Mouse (Mus musculus) neural tube, embryonic 13.5 days (tissue): ENCODE measurements around the gene Metrn. TPM values are rescaled to one million over a fixed set of nuclear protein-coding genes. Genes with fewer than 3 reads are reported as not detected.
"Not testable (repeated sequence)": the region's sequence is repeated elsewhere in the genome, so short reads cannot be mapped to it uniquely, and the experiment has no call there.

Source experiments
- ATAC-seq: fragments of 200-750 bp; cut with Nextera tagmentation; 2 replicates; pipeline ENCODE4 v1.8.0; 2017; ENCODE audit warnings: low read depth, mild to moderate bottlenecking, moderate TSS enrichment, moderate library complexity
- H3K27ac ChIP-seq: fragments of 300-500 bp; sonication (generic); replicated peaks from 2 replicates; pipeline ENCODE4 v1.5.1; 2015; ENCODE audit warnings: moderate library complexity, mild to moderate bottlenecking, inconsistent platforms
- H3K27me3 ChIP-seq: fragments of 300-500 bp; sonication (generic); 2 replicates; pipeline ENCODE4 v1.6.1; 2015; ENCODE audit warnings: mild to moderate bottlenecking, inconsistent platforms
- H3K36me3 ChIP-seq: fragments of 300-500 bp; sonication (generic); 2 replicates; pipeline ENCODE4 v1.6.1; 2015; ENCODE audit warnings: mild to moderate bottlenecking, inconsistent platforms
- H3K4me1 ChIP-seq: fragments of 300-500 bp; sonication (generic); replicated peaks from 2 replicates; pipeline ENCODE4 v1.6.1; 2015; ENCODE audit warnings: inconsistent platforms
- H3K4me2 ChIP-seq: fragments of 300-500 bp; sonication (generic); 2 replicates; pipeline ENCODE4 v1.6.1; 2015; ENCODE audit warnings: inconsistent platforms, mild to moderate bottlenecking, moderate library complexity
- H3K4me3 ChIP-seq: fragments of 300-500 bp; sonication (generic); 2 replicates; pipeline ENCODE4 v1.5.1; 2015; ENCODE audit warnings: mild to moderate bottlenecking, inconsistent platforms
- H3K9ac ChIP-seq: fragments of 300-500 bp; sonication (generic); 2 replicates; pipeline ENCODE4 v1.6.1; 2015; ENCODE audit warnings: moderate library complexity, mild to moderate bottlenecking, inconsistent platforms
- H3K9me3 ChIP-seq: fragments of 300-500 bp; sonication (generic); 2 replicates; pipeline ENCODE4 v1.6.1; 2016; ENCODE audit warnings: inconsistent platforms
- WGBS: fragments of 180-500 bp; shearing (Covaris S2); methylation state at CpG from one replicate; pipeline ENCODE4 v1.1.7; 2015; 5-methylcytosine and 5-hydroxymethylcytosine counted together
- polyA plus RNA-seq: library from polyadenylated mRNA; unstranded; fragments of >200 nt; fragmentation: Nextera tagmentation; extraction: Ambion mirVana; gene quantifications from 2 replicates; pipeline ENCODE4 v1.2.1, GENCODE M21; 2015

Metrn gene
- polyA plus RNA-seq, 1 experiment from 2014 or later, result 58.7 TPM

- Histone ChIP-seq H3K4me1 (peaks cover 16% of the 10 kb centered on the region), H3K9me3 (no peaks in the 10 kb centered on the region), H3K9ac (no peak overlapping the region), H3K27me3 (peaks cover 39% of the 10 kb centered on the region), H3K36me3 (peaks cover 39% of the 10 kb centered on the region), H3K4me2 (no peak overlapping the region), H3K4me3 (no peak overlapping the region), H3K27ac (no peak overlapping the region)
- 88% methylated on average over 11 of the region's 11 CpGs for WGBS
- ATAC-seq, result no peak
Observed at GRCm38 (mm10) chr17:25817662-25818061, 20.7 kb upstream of the Metrn start.

GRCm38 (mm10) chr17:25813471-25813870 lies 16.5 kb upstream of the Metrn start:
- H3K4me2 ChIP-seq, result peak overlapping the region; percentile 47
- no peak overlapping the region; the same call in 1 of the 2 replicates for H3K27ac ChIP-seq
- H3K9ac ChIP-seq, result peak overlapping the region; percentile 53
- no peak for ATAC-seq
- peaks cover 26% of the 10 kb centered on the region for H3K36me3 ChIP-seq
- H3K4me3 ChIP-seq, result peak overlapping the region; percentile 21
- peaks cover 18% of the 10 kb centered on the region for H3K27me3 ChIP-seq
- H3K4me1 ChIP-seq, result peaks cover 47% of the 10 kb centered on the region
- no peaks in the 10 kb centered on the region for H3K9me3 ChIP-seq
- WGBS, result under 1% methylated on average over 20 of the region's 20 CpGs

GRCm38 (mm10) chr17:25810890-25811289 lies 14.0 kb upstream of the Metrn start:
- 81% methylated on average over 4 of the region's 4 CpGs for WGBS
- peak overlapping the region; percentile 91; the same call in 1 of the 2 replicates for H3K4me3 ChIP-seq
- H3K27me3 ChIP-seq, result peaks cover 5% of the 10 kb centered on the region; the same call in 1 of the 2 replicates
- no peak overlapping the region for H3K27ac ChIP-seq
- H3K9me3 ChIP-seq, result no peaks in the 10 kb centered on the region
- H3K36me3 ChIP-seq, result 0 out of 2 replicates have a peak, but pooled peaks cover 3% of the 10 kb centered on the region
- H3K9ac ChIP-seq, result peak overlapping the region; percentile 99
- ATAC-seq, result no peak
- H3K4me1 ChIP-seq, result peaks cover 53% of the 10 kb centered on the region
- H3K4me2 ChIP-seq, result peak overlapping the region; percentile 97

GRCm38 (mm10) chr17:25809606-25810340 lies 12.8 kb upstream of the Metrn start:
- Histone ChIP-seq H3K4me1 (peaks cover 53% of the 10 kb centered on the region), H3K4me3 (peak overlapping the region; percentile 91), H3K9ac (peak overlapping the region; percentile 99), H3K27me3 (peaks cover 5% of the 10 kb centered on the region; the same call in 1 of the 2 replicates), H3K36me3 (0 out of 2 replicates have a peak, but pooled peaks cover 3% of the 10 kb centered on the region), H3K27ac (peak overlapping the region; percentile 98), H3K9me3 (no peaks in the 10 kb centered on the region), H3K4me2 (peak overlapping the region; percentile 97)
- 4% methylated on average over 25 of the region's 25 CpGs for WGBS
- peak; percentile 66 for ATAC-seq

GRCm38 (mm10) chr17:25808789-25809605 lies 12.1 kb upstream of the Metrn start, which contains the start of gene Fbxl16:
Gene Fbxl16 (plus strand): TSS chr17:25809085.
- peak; percentile 90 for ATAC-seq
- Histone ChIP-seq H3K36me3 (0 out of 2 replicates have a peak, but pooled peaks cover 3% of the 10 kb centered on the region), H3K27me3 (peaks cover 5% of the 10 kb centered on the region; the same call in 1 of the 2 replicates), H3K9me3 (no peaks in the 10 kb centered on the region), H3K27ac (peak within 1 kb of the TSS; percentile 98), H3K4me2 (peak within 1 kb of the TSS; percentile 97), H3K4me1 (peaks cover 55% of the 10 kb centered on the region), H3K4me3 (peak within 1 kb of the TSS; percentile 91), H3K9ac (peak within 1 kb of the TSS; percentile 99)
- WGBS, result 1% methylated on average over 66 of the region's 100 CpGs

- Histone ChIP-seq H3K9me3 (no peaks in the 10 kb centered on the region), H3K27me3 (peaks cover 5% of the 10 kb centered on the region; the same call in 1 of the 2 replicates), H3K4me2 (peak overlapping the region; percentile 97), H3K4me3 (peak overlapping the region; percentile 91), H3K4me1 (peaks cover 56% of the 10 kb centered on the region), H3K27ac (peak overlapping the region; percentile 98), H3K9ac (peak overlapping the region; percentile 99), H3K36me3 (0 out of 2 replicates have a peak, but pooled peaks cover 3% of the 10 kb centered on the region)
- no peak for ATAC-seq
- 31% methylated on average over 5 of the region's 5 CpGs for WGBS
Observed at GRCm38 (mm10) chr17:25808028-25808427, 11.1 kb upstream of the Metrn start.

GRCm38 (mm10) chr17:25807452-25807851 lies 10.5 kb upstream of the Metrn start:
- WGBS, result 61% methylated on average over 2 of the region's 2 CpGs
- H3K4me3 ChIP-seq, H3K9ac ChIP-seq, H3K4me2 ChIP-seq, H3K9me3 ChIP-seq, H3K27me3 ChIP-seq, H3K27ac ChIP-seq, ATAC-seq, H3K36me3 ChIP-seq: not testable (repeated sequence)
- peaks cover 56% of the 10 kb centered on the region for H3K4me1 ChIP-seq

- Histone ChIP-seq H3K4me1 (peaks cover 52% of the 10 kb centered on the region), H3K27ac (no peak overlapping the region), H3K36me3 (no peaks in the 10 kb centered on the region), H3K9ac (no peak overlapping the region), H3K4me2 (no peak overlapping the region), H3K4me3 (no peak overlapping the region), H3K9me3 (no peaks in the 10 kb centered on the region), H3K27me3 (0 out of 2 replicates have a peak, but pooled peaks cover 5% of the 10 kb centered on the region)
- 69% methylated on average over 4 of the region's 4 CpGs for WGBS
- ATAC-seq, result no peak
Observed at GRCm38 (mm10) chr17:25806507-25806906, 9.6 kb upstream of the Metrn start.

- Histone ChIP-seq H3K4me2 (peak overlapping the region; percentile 38), H3K27ac (peak overlapping the region; percentile 88), H3K4me1 (peaks cover 25% of the 10 kb centered on the region), H3K4me3 (peak overlapping the region; percentile 5; the same call in 1 of the 2 replicates), H3K9ac (peak overlapping the region; percentile 58), H3K27me3 (no peaks in the 10 kb centered on the region), H3K9me3 (no peaks in the 10 kb centered on the region), H3K36me3 (no peaks in the 10 kb centered on the region)
- peak; percentile 90 for ATAC-seq
- WGBS, result 7% methylated on average over 10 of the region's 10 CpGs
Observed at GRCm38 (mm10) chr17:25802825-25803517, 6.0 kb upstream of the Metrn start.

- Histone ChIP-seq H3K36me3 (no peaks in the 10 kb centered on the region), H3K27me3 (no peaks in the 10 kb centered on the region), H3K27ac (no peak overlapping the region), H3K9me3 (no peaks in the 10 kb centered on the region), H3K4me1 (peaks cover 40% of the 10 kb centered on the region), H3K4me3 (no peak overlapping the region), H3K9ac (no peak overlapping the region), H3K4me2 (no peak overlapping the region)
- no peak for ATAC-seq
- WGBS, result 8% methylated on average over 6 of the region's 6 CpGs
Observed at GRCm38 (mm10) chr17:25801029-25801428, 4.1 kb upstream of the Metrn start.

GRCm38 (mm10) chr17:25796211-25796771 lies 645 bp downstream of the Metrn start:
- peak overlapping the region; percentile 92 for H3K4me2 ChIP-seq
- 1% methylated on average over 37 of the region's 37 CpGs for WGBS
- H3K27ac ChIP-seq, result peak overlapping the region; percentile 81
- H3K9me3 ChIP-seq, result no peaks in the 10 kb centered on the region
- peak overlapping the region; percentile 73 for H3K9ac ChIP-seq
- H3K4me1 ChIP-seq, result peaks cover 58% of the 10 kb centered on the region
- ATAC-seq, result no peak
- no peaks in the 10 kb centered on the region for H3K27me3 ChIP-seq
- no peaks in the 10 kb centered on the region for H3K36me3 ChIP-seq
- peak overlapping the region; percentile 65 for H3K4me3 ChIP-seq
